Mouse (Mus musculus) forebrain, embryonic 14.5 days (tissue): ENCODE data around the gene Llgl2. TPM values are rescaled to one million over a fixed set of nuclear protein-coding genes. Genes with fewer than 3 reads are reported as not detected.

Experiments
- ATAC-seq: fragments of 200-750 bp; cut with Nextera tagmentation; 2 replicates; pipeline ENCODE4 v1.8.0; 2017; ENCODE audit warnings: mild to moderate bottlenecking, moderate library complexity
- DNase-seq: peaks from one replicate; pipeline ENCODE4 v3.0.0-alpha.2; 2015; ENCODE audit warnings: low spot score
- H3K27ac ChIP-seq: fragments of 300-500 bp; sonication (generic); 2 replicates; pipeline ENCODE4 v1.5.1; 2014; ENCODE audit warnings: low read depth, mild to moderate bottlenecking, control low read depth, low read length, moderate library complexity
- H3K27me3 ChIP-seq: fragments of 300-500 bp; sonication (generic); replicated peaks from 2 replicates; pipeline ENCODE4 v1.6.1; 2014; ENCODE audit warnings: low read length, control low read depth, mixed read lengths; ENCODE audit not compliant: control insufficient read depth, insufficient read depth
- H3K36me3 ChIP-seq: fragments of 300-500 bp; sonication (generic); 2 replicates; pipeline ENCODE4 v1.6.1; 2014; ENCODE audit warnings: low read length, control low read depth; ENCODE audit not compliant: control insufficient read depth, insufficient read depth
- H3K4me1 ChIP-seq: fragments of 300-500 bp; sonication (generic); 2 replicates; pipeline ENCODE4 v1.6.1; 2014; ENCODE audit warnings: antibody characterized with exemption, low read length, control low read depth; ENCODE audit not compliant: control insufficient read depth, insufficient read depth
- H3K4me2 ChIP-seq: fragments of 300-500 bp; sonication (generic); 2 replicates; pipeline ENCODE4 v1.6.1; 2014; ENCODE audit warnings: mild to moderate bottlenecking, control low read depth, low read length
- H3K4me3 ChIP-seq: fragments of 300-500 bp; sonication (generic); 2 replicates; pipeline ENCODE4 v1.5.1; 2014; ENCODE audit warnings: low read depth, low read length, control low read depth
- H3K9ac ChIP-seq: fragments of 300-500 bp; sonication (generic); 2 replicates; pipeline ENCODE4 v1.6.1; 2014; ENCODE audit warnings: mild to moderate bottlenecking, low read length, control low read depth, moderate library complexity
- H3K9me3 ChIP-seq: fragments of 300-500 bp; sonication (generic); replicated peaks from 2 replicates; pipeline ENCODE4 v1.6.1; 2016; ENCODE audit warnings: low read length, control low read depth, mixed read lengths; ENCODE audit not compliant: control insufficient read depth
- WGBS: fragments of 180-500 bp; shearing (Covaris S2); extraction: QIAGEN DNeasy Blood & Tissue Kit; methylation state at CpG from one replicate; pipeline ENCODE4 v1.1.7; 2014; 5-methylcytosine and 5-hydroxymethylcytosine counted together
- polyA plus RNA-seq: library from polyadenylated mRNA; unstranded; fragments of >200 nt; fragmentation: Nextera tagmentation; extraction: Ambion mirVana; gene quantifications from 2 replicates; pipeline ENCODE4 v1.2.1, GENCODE M21; 2014

The Llgl2 gene
- polyA plus RNA-seq, 1 experiment from 2014 or later = 0.70 TPM

GRCm38 (mm10) chr11:115827624-115828023 lies 3.8 kb downstream of the Llgl2 start:
- Histone ChIP-seq H3K4me2 (no peak overlapping the region), H3K36me3 (peaks cover 3% of the 10 kb centered on the region), H3K4me3 (no peak overlapping the region), H3K9me3 (no peaks in the 10 kb centered on the region), H3K27ac (no peak overlapping the region), H3K4me1 (peaks cover 8% of the 10 kb centered on the region; the same call in 1 of the 2 replicates), H3K9ac (no peak overlapping the region), H3K27me3 (peaks cover 35% of the 10 kb centered on the region)
- DNase-seq = no peak
- WGBS = 84% methylated on average over 6 of the region's 6 CpGs
- ATAC-seq = no peak

- ATAC-seq (no peak), DNase-seq (no peak)
- Histone ChIP-seq H3K36me3 (no peaks in the 10 kb centered on the region), H3K4me1 (peaks cover 5% of the 10 kb centered on the region; the same call in 1 of the 2 replicates), H3K4me2 (no peak overlapping the region), H3K9me3 (no peaks in the 10 kb centered on the region), H3K27ac (no peak overlapping the region), H3K4me3 (no peak overlapping the region), H3K27me3 (peaks cover 30% of the 10 kb centered on the region), H3K9ac (no peak overlapping the region)
- 73% methylated on average over 4 of the region's 4 CpGs for WGBS
These were observed 5.2 kb downstream of the Llgl2 start for GRCm38 (mm10) chr11:115829036-115829435.

- ATAC-seq = no peak
- Histone ChIP-seq H3K27me3 (peaks cover 13% of the 10 kb centered on the region), H3K27ac (no peak overlapping the region), H3K9me3 (no peaks in the 10 kb centered on the region), H3K4me3 (no peak overlapping the region), H3K4me2 (no peak overlapping the region), H3K4me1 (no peaks in the 10 kb centered on the region), H3K36me3 (no peaks in the 10 kb centered on the region), H3K9ac (no peak overlapping the region)
- WGBS = 25% methylated on average over 25 of the region's 25 CpGs
- no peak for DNase-seq
These were observed 6.9 kb downstream of the Llgl2 start for GRCm38 (mm10) chr11:115830550-115831325.

DNA sequence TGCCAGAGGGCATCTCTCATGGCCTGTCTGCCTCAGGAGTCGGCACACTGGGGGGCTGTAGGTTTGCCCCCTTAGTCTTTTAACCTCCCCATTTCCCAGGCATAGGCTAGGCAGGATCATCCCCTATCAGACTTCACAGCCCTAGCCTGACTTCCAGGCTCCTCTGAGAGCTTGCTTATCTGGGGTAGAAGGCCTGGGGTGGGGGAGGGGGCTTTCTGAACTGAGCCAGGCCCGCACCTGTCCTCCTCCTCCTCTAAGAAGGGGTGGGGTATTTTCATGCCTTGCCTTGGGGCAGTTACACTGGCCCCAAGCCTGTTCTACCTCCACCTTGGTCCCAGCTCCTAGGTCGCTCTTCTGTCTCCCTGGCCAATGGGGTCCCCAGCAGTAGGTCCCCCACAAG lies 7.7 kb downstream of the Llgl2 start:
- Histone ChIP-seq H3K9me3 (no peaks in the 10 kb centered on the region), H3K4me3 (no peak overlapping the region), H3K27me3 (peaks cover 7% of the 10 kb centered on the region), H3K9ac (no peak overlapping the region), H3K4me2 (no peak overlapping the region), H3K36me3 (no peaks in the 10 kb centered on the region), H3K4me1 (no peaks in the 10 kb centered on the region), H3K27ac (no peak overlapping the region)
- 42% methylated on average over 3 of the region's 3 CpGs for WGBS
- ATAC-seq (no peak), DNase-seq (no peak)

- WGBS = 70% methylated on average over 6 of the region's 6 CpGs
- Histone ChIP-seq H3K9me3 (no peaks in the 10 kb centered on the region), H3K36me3 (no peaks in the 10 kb centered on the region), H3K4me1 (no peaks in the 10 kb centered on the region), H3K27ac (no peak overlapping the region), H3K27me3 (0 out of 2 replicates have a peak, but pooled peaks cover 5% of the 10 kb centered on the region), H3K9ac (no peak overlapping the region), H3K4me3 (no peak overlapping the region), H3K4me2 (no peak overlapping the region)
- no peak for DNase-seq
- no peak for ATAC-seq
These were observed 8.2 kb downstream of the Llgl2 start for GRCm38 (mm10) chr11:115832064-115832463.

DNA sequence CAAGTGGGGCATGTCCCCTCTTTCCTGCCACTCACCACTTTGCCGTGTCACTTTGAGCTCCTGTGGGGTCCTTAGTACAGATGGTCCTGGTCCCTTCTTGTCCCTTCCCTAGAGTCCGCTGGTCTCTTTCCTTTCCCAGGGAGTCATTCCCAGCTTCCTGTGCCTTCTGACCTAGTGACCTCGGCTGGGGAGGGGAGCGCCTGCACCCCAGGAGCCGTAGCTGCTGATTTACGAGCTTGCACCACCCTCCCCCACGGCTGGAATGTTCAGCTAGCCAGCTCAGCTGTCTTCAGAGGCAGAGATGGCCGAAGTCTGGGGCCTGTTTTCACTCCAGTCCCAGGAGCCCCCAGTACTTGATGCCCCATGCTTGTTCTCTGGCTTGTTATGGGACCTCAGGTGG lies 8.7 kb downstream of the Llgl2 start:
- WGBS = 27% methylated on average over 8 of the region's 8 CpGs
- H3K27me3 ChIP-seq = 0 out of 2 replicates have a peak, but pooled peaks cover 5% of the 10 kb centered on the region
- no peak for ATAC-seq
- H3K9me3 ChIP-seq = no peaks in the 10 kb centered on the region
- H3K4me2 ChIP-seq = no peak overlapping the region
- no peaks in the 10 kb centered on the region for H3K4me1 ChIP-seq
- H3K4me3 ChIP-seq = no peak overlapping the region
- H3K36me3 ChIP-seq = no peaks in the 10 kb centered on the region
- no peak overlapping the region for H3K27ac ChIP-seq
- no peak for DNase-seq
- H3K9ac ChIP-seq = no peak overlapping the region

- no peaks in the 10 kb centered on the region for H3K36me3 ChIP-seq
- 23% methylated on average over 8 of the region's 8 CpGs for WGBS
- H3K4me2 ChIP-seq = no peak overlapping the region
- H3K4me1 ChIP-seq = no peaks in the 10 kb centered on the region
- no peak overlapping the region for H3K27ac ChIP-seq
- no peak overlapping the region for H3K9ac ChIP-seq
- DNase-seq = no peak
- no peak overlapping the region for H3K4me3 ChIP-seq
- 0 out of 2 replicates have a peak, but pooled peaks cover 5% of the 10 kb centered on the region for H3K27me3 ChIP-seq
- H3K9me3 ChIP-seq = no peaks in the 10 kb centered on the region
- ATAC-seq = no peak
These were observed 9.2 kb downstream of the Llgl2 start for GRCm38 (mm10) chr11:115833021-115833513.

DNA sequence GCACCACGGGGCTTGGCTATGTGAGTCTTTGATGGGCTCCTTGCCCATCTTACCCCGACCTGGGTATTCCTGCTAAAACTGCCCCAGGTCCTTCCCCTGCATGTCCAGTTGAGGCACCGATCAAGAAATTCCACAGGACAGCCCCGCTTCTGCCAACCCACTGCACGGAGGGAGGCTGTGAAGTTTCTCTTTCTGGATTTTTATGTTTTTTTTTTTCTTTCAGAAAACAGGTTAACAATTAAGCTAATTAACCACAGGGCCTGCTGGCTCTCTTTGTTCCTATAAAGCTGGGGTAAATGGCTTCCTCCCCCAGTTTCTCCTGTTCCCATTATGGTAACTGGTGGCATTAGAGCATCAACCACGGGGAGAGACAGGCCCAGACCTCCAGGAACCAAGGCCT lies 10.2 kb downstream of the Llgl2 start:
- no peaks in the 10 kb centered on the region for H3K4me1 ChIP-seq
- no peak for DNase-seq
- H3K4me3 ChIP-seq = no peak overlapping the region
- no peak overlapping the region for H3K27ac ChIP-seq
- H3K27me3 ChIP-seq = 0 out of 2 replicates have a peak, but pooled peaks cover 5% of the 10 kb centered on the region
- no peak for ATAC-seq
- no peaks in the 10 kb centered on the region for H3K36me3 ChIP-seq
- H3K4me2 ChIP-seq = no peak overlapping the region
- H3K9me3 ChIP-seq = no peaks in the 10 kb centered on the region
- 41% methylated on average over 6 of the region's 6 CpGs for WGBS
- no peak overlapping the region for H3K9ac ChIP-seq

DNA sequence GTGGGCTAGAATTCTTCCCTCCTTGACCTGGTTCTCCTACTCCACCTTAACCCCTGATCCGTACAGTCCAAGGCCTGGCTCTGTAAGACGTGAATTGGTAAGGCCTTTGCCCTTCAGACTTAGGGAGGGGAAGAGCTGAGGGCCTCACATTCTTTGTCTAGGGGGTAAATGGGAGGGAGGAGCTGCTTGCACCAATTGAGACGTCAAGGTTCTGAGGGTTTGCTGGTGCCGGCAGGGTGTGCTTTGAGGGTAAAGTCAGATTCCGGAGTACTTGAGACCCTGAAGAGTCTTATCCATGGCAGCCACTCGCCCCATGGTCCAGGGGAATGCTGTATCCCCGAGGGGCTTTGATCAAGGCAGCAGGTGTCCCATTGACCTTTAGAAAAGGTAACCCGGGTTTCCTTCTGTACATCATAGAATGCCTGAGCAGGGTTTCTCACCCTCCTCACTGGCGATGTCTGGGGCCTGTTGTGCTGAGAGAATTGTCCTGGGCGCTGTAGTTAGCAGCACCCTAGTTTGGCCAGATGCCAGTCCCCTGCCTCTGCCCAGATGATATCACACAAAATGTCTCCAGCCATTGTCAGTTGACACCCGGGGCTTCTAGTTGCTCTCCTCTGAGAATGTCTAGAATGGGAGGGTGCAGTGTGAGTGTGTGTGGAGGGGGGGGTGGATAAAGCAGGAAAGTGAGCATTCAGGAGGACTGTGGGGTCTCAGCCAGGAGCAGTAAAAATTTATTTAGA lies 13.0 kb downstream of the Llgl2 start:
- Histone ChIP-seq H3K9ac (no peak overlapping the region; the same call in 1 of the 2 replicates), H3K4me2 (no peak overlapping the region), H3K9me3 (no peaks in the 10 kb centered on the region), H3K4me3 (no peak overlapping the region), H3K27me3 (no peaks in the 10 kb centered on the region), H3K4me1 (no peaks in the 10 kb centered on the region), H3K36me3 (no peaks in the 10 kb centered on the region), H3K27ac (no peak overlapping the region)
- DNase-seq (no peak), ATAC-seq (no peak)
- WGBS = 34% methylated on average over 11 of the region's 11 CpGs
